Mouse (Mus musculus) neural tube, embryonic 12.5 days (tissue): ENCODE measurements around the gene Gm49325. TPM values are rescaled to one million over a fixed set of nuclear protein-coding genes. Genes with fewer than 3 reads are reported as not detected.

Experiments used
- ATAC-seq: fragments of 200-750 bp; cut with Nextera tagmentation; 2 replicates; pipeline ENCODE4 v1.8.0; 2017; ENCODE audit warnings: low read depth, mild to moderate bottlenecking, moderate TSS enrichment, moderate library complexity; ENCODE audit not compliant: low FRiP score
- H3K27ac ChIP-seq: fragments of 300-500 bp; sonication (generic); 2 replicates; pipeline ENCODE4 v1.5.1; 2016
- H3K27me3 ChIP-seq: fragments of 300-500 bp; sonication (generic); replicated peaks from 2 replicates; pipeline ENCODE4 v1.6.1; 2016; ENCODE audit warnings: mild to moderate bottlenecking
- H3K36me3 ChIP-seq: fragments of 300-500 bp; sonication (generic); 2 replicates; pipeline ENCODE4 v1.6.1; 2016; ENCODE audit warnings: mild to moderate bottlenecking
- H3K4me1 ChIP-seq: fragments of 300-500 bp; sonication (generic); 2 replicates; pipeline ENCODE4 v1.6.1; 2016
- H3K4me2 ChIP-seq: fragments of 300-500 bp; sonication (generic); replicated peaks from 2 replicates; pipeline ENCODE4 v1.6.1; 2016; ENCODE audit warnings: mild to moderate bottlenecking
- H3K4me3 ChIP-seq: fragments of 300-500 bp; sonication (generic); 2 replicates; pipeline ENCODE4 v1.5.1; 2016
- H3K9ac ChIP-seq: fragments of 300-500 bp; sonication (generic); 2 replicates; pipeline ENCODE4 v1.6.1; 2016; ENCODE audit warnings: mild to moderate bottlenecking
- H3K9me3 ChIP-seq: fragments of 300-500 bp; sonication (generic); 2 replicates; pipeline ENCODE4 v1.6.1; 2016; ENCODE audit warnings: mild to moderate bottlenecking
- WGBS: fragments of 180-500 bp; shearing (Covaris S2); methylation state at CpG from one replicate; pipeline ENCODE4 v1.1.7; 2016; 5-methylcytosine and 5-hydroxymethylcytosine counted together
- polyA plus RNA-seq: library from polyadenylated mRNA; unstranded; fragments of >200 nt; fragmentation: Nextera tagmentation; extraction: Ambion mirVana; gene quantifications from 2 replicates; pipeline ENCODE4 v1.2.1, GENCODE M21; 2016

Gm49325 gene
- 7.6 and 11.0 TPM in 2 replicates for polyA plus RNA-seq

GRCm38 (mm10) chr10:77605908-77606826, at the start of gene Gm49325, which contains the start of gene Sumo3:
Gene Gm49325, plus strand, starts transcription at chr10:77606197.
Gene Sumo3, plus strand, starts transcription at chr10:77606097.
- no peaks in the 10 kb centered on the region for H3K27me3 ChIP-seq
- H3K27ac ChIP-seq, result peak within 1 kb of the TSS; percentile 75
- peak; percentile 86 for ATAC-seq
- 1% methylated on average over 114 of the region's 119 CpGs for WGBS
- peaks cover 23% of the 10 kb centered on the region for H3K36me3 ChIP-seq
- peak within 1 kb of the TSS; percentile 67 for H3K4me3 ChIP-seq
- peaks cover 11% of the 10 kb centered on the region; the same call in 1 of the 2 replicates for H3K4me1 ChIP-seq
- H3K4me2 ChIP-seq, result peak within 1 kb of the TSS; percentile 70
- no peaks in the 10 kb centered on the region for H3K9me3 ChIP-seq
- peak within 1 kb of the TSS; percentile 76 for H3K9ac ChIP-seq

GRCm38 (mm10) chr10:77556631-77557030, 49.4 kb upstream of the Gm49325 start:
- H3K4me1 ChIP-seq, result no peaks in the 10 kb centered on the region
- no peak overlapping the region for H3K27ac ChIP-seq
- H3K27me3 ChIP-seq, result no peaks in the 10 kb centered on the region
- H3K4me2 ChIP-seq, result no peak overlapping the region
- no peaks in the 10 kb centered on the region for H3K36me3 ChIP-seq
- no peaks in the 10 kb centered on the region for H3K9me3 ChIP-seq
- ATAC-seq, result no peak
- H3K4me3 ChIP-seq, result no peak overlapping the region
- 86% methylated on average over 7 of the region's 7 CpGs for WGBS
- H3K9ac ChIP-seq, result no peak overlapping the region

GRCm38 (mm10) chr10:77557641-77558040, 48.4 kb upstream of the Gm49325 start:
- H3K36me3 ChIP-seq, result no peaks in the 10 kb centered on the region
- H3K27me3 ChIP-seq, result no peaks in the 10 kb centered on the region
- H3K27ac ChIP-seq, result no peak overlapping the region
- no peaks in the 10 kb centered on the region for H3K4me1 ChIP-seq
- no peak overlapping the region for H3K9ac ChIP-seq
- no peaks in the 10 kb centered on the region for H3K9me3 ChIP-seq
- no peak overlapping the region for H3K4me2 ChIP-seq
- no peak overlapping the region for H3K4me3 ChIP-seq
- no peak for ATAC-seq
- WGBS, result 84% methylated on average over 4 of the region's 4 CpGs

- Histone ChIP-seq H3K4me2 (no peak overlapping the region), H3K9ac (no peak overlapping the region), H3K4me1 (no peaks in the 10 kb centered on the region), H3K27ac (no peak overlapping the region), H3K27me3 (no peaks in the 10 kb centered on the region), H3K36me3 (no peaks in the 10 kb centered on the region), H3K9me3 (no peaks in the 10 kb centered on the region), H3K4me3 (no peak overlapping the region)
- ATAC-seq, result no peak
- WGBS, result 92% methylated on average over 11 of the region's 11 CpGs
Observed at GRCm38 (mm10) chr10:77560090-77560489, 45.9 kb upstream of the Gm49325 start.

GRCm38 (mm10) chr10:77560830-77561229, 45.2 kb upstream of the Gm49325 start:
- no peak overlapping the region for H3K4me3 ChIP-seq
- H3K9me3 ChIP-seq, result no peaks in the 10 kb centered on the region
- H3K4me2 ChIP-seq, result no peak overlapping the region
- 86% methylated on average over 9 of the region's 9 CpGs for WGBS
- H3K27me3 ChIP-seq, result no peaks in the 10 kb centered on the region
- H3K27ac ChIP-seq, result no peak overlapping the region
- H3K9ac ChIP-seq, result no peak overlapping the region
- H3K36me3 ChIP-seq, result no peaks in the 10 kb centered on the region
- no peak for ATAC-seq
- H3K4me1 ChIP-seq, result no peaks in the 10 kb centered on the region

GRCm38 (mm10) chr10:77561508-77561907, 44.5 kb upstream of the Gm49325 start:
- H3K27me3 ChIP-seq, result no peaks in the 10 kb centered on the region
- no peak overlapping the region for H3K4me3 ChIP-seq
- H3K9ac ChIP-seq, result no peak overlapping the region
- no peaks in the 10 kb centered on the region for H3K4me1 ChIP-seq
- WGBS, result 74% methylated on average over 2 of the region's 2 CpGs
- no peaks in the 10 kb centered on the region for H3K9me3 ChIP-seq
- ATAC-seq, result no peak
- no peak overlapping the region for H3K27ac ChIP-seq
- no peak overlapping the region for H3K4me2 ChIP-seq
- no peaks in the 10 kb centered on the region for H3K36me3 ChIP-seq

GRCm38 (mm10) chr10:77565005-77565404, 41.0 kb upstream of the Gm49325 start:
- Histone ChIP-seq H3K4me1 (no peaks in the 10 kb centered on the region), H3K4me2 (no peak overlapping the region), H3K27me3 (no peaks in the 10 kb centered on the region), H3K9me3 (no peaks in the 10 kb centered on the region), H3K27ac (no peak overlapping the region), H3K9ac (no peak overlapping the region), H3K36me3 (no peaks in the 10 kb centered on the region), H3K4me3 (no peak overlapping the region)
- no peak for ATAC-seq
- 84% methylated on average over 8 of the region's 8 CpGs for WGBS

- Histone ChIP-seq H3K9ac (no peak overlapping the region), H3K4me2 (no peak overlapping the region), H3K36me3 (no peaks in the 10 kb centered on the region), H3K4me3 (no peak overlapping the region), H3K27me3 (0 out of 2 replicates have a peak, but pooled peaks cover 2% of the 10 kb centered on the region), H3K9me3 (no peaks in the 10 kb centered on the region), H3K4me1 (no peaks in the 10 kb centered on the region), H3K27ac (no peak overlapping the region)
- ATAC-seq, result no peak
- WGBS, result 37% methylated on average over 8 of the region's 8 CpGs
Observed at GRCm38 (mm10) chr10:77566651-77567050, 39.3 kb upstream of the Gm49325 start.

DNA sequence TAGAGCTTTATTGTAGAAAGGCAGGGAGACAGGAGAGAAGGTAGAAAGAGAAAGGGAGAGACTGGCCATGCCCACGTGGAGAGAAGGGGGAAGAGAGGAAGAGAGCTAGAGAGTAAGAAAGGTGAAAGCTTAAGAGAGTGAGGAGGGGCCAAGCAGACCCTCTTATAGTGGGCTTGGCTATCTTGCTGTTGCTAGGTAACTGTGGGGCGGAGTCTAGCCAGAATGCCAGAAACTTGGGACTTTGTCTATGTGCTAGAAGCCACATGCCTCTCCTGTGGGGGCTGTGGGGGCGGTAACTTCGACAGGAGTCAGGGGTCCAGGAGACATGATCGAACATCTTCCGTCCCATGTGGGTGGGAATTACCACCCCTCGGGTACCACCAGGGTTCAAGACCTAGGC, 36.5 kb upstream of the Gm49325 start:
- no peak overlapping the region for H3K4me3 ChIP-seq
- ATAC-seq, result no peak
- H3K27me3 ChIP-seq, result 0 out of 2 replicates have a peak, but pooled peaks cover 2% of the 10 kb centered on the region
- 40% methylated on average over 7 of the region's 7 CpGs for WGBS
- H3K36me3 ChIP-seq, result no peaks in the 10 kb centered on the region
- H3K9ac ChIP-seq, result no peak overlapping the region
- no peak overlapping the region for H3K27ac ChIP-seq
- no peaks in the 10 kb centered on the region for H3K9me3 ChIP-seq
- H3K4me1 ChIP-seq, result no peaks in the 10 kb centered on the region
- no peak overlapping the region for H3K4me2 ChIP-seq

- no peaks in the 10 kb centered on the region for H3K4me1 ChIP-seq
- no peak overlapping the region for H3K9ac ChIP-seq
- H3K4me3 ChIP-seq, result no peak overlapping the region
- H3K36me3 ChIP-seq, result no peaks in the 10 kb centered on the region
- no peak overlapping the region for H3K4me2 ChIP-seq
- no peaks in the 10 kb centered on the region for H3K9me3 ChIP-seq
- WGBS, result 55% methylated on average over 6 of the region's 6 CpGs
- ATAC-seq, result no peak
- H3K27me3 ChIP-seq, result 0 out of 2 replicates have a peak, but pooled peaks cover 2% of the 10 kb centered on the region
- H3K27ac ChIP-seq, result no peak overlapping the region
Observed at GRCm38 (mm10) chr10:77569973-77570658, 35.9 kb upstream of the Gm49325 start.

DNA sequence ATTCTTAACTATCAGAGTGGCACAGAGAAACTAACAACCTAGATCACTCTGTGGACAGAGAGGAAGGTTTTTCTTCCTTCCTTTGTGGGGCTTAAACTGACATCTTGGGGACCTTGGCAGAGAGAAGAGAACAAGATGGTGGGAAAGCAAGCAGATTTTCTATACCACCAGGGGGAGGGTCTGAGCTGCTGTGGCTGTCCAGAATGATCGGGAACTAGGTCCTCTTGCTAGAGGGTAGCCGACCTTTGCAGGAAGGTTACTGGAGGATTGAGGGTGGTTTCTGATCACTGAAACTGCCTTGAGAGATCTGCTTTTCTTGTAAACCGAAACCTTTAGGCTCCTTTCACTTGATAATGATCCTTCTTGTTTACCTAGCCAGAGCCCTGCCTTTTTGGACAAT, 33.8 kb upstream of the Gm49325 start:
- no peaks in the 10 kb centered on the region for H3K4me1 ChIP-seq
- no peak overlapping the region for H3K9ac ChIP-seq
- H3K36me3 ChIP-seq, result no peaks in the 10 kb centered on the region
- no peak overlapping the region for H3K4me3 ChIP-seq
- H3K27ac ChIP-seq, result no peak overlapping the region
- H3K9me3 ChIP-seq, result no peaks in the 10 kb centered on the region
- H3K4me2 ChIP-seq, result no peak overlapping the region
- WGBS, result 38% methylated on average over 3 of the region's 3 CpGs
- 0 out of 2 replicates have a peak, but pooled peaks cover 2% of the 10 kb centered on the region for H3K27me3 ChIP-seq
- ATAC-seq, result no peak

DNA sequence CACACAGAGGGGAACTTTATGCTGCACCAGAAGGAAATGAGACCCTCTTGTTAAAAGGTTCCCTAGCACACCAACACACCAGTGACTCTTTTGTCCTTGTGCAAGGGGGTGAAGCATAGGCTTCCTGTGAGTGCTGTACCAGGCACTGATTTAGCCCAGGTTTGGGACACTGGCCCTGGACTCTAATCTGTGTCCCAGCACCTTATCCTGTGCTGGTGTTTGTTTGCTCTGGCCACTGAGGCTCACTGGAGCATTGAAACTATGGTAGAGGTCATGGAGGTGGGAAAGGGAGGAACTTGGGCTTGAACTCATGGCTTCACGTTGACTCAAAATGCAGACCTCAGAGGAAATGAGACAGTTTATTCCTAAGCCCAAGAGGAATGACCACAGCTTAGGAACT, 32.8 kb upstream of the Gm49325 start:
- Histone ChIP-seq H3K4me3 (no peak overlapping the region), H3K36me3 (no peaks in the 10 kb centered on the region), H3K27me3 (0 out of 2 replicates have a peak, but pooled peaks cover 2% of the 10 kb centered on the region), H3K9me3 (no peaks in the 10 kb centered on the region), H3K27ac (no peak overlapping the region), H3K4me2 (no peak overlapping the region), H3K4me1 (no peaks in the 10 kb centered on the region), H3K9ac (no peak overlapping the region)
- 88% methylated on average over 1 of the region's 1 CpGs for WGBS
- no peak for ATAC-seq
